Mouse (Mus musculus) G1E (cell line): ENCODE measurements around the gene Sox5.

Source experiments
- CTCF ChIP-seq: IDR thresholded peaks from 2 replicates; pipeline ENCODE4 v1.5.1; 2012; ENCODE audit warnings: low read depth, low read length, inconsistent platforms, mixed read lengths
- GATA2 ChIP-seq: IDR thresholded peaks from 2 replicates; pipeline ENCODE4 v1.6.1; 2012; ENCODE audit warnings: low read depth, low read length, inconsistent platforms, borderline replicate concordance
- POLR2AphosphoS5 ChIP-seq: IDR thresholded peaks from 2 replicates; pipeline ENCODE4 v1.6.1; 2012; ENCODE audit warnings: low read depth, low read length, inconsistent platforms; ENCODE audit not compliant: insufficient replicate concordance
- TAL1 ChIP-seq: conservative IDR thresholded peaks from 2 replicates; pipeline ENCODE4 v1.6.1; 2012; ENCODE audit warnings: low read depth, low read length, inconsistent platforms, mixed read lengths

- no peak for TF ChIP-seq CTCF
- TF ChIP-seq POLR2AphosphoS5 = no peak
- no peak for TF ChIP-seq TAL1
- TF ChIP-seq GATA2 = no peak
Observed at GRCm38 (mm10) chr6:144299503-144299858, 482.3 kb downstream of the Sox5 start.
